Mouse (Mus musculus) thymus, postnatal 10 days (tissue): ENCODE measurements around the gene Mtx2.

ENCODE experiments used
- DNase-seq, 2 experiments: peaks; one replicate each; pipeline ENCODE4 v3.0.0; 2021; ENCODE audit warnings: low spot score in 2 of 2

Mtx2 gene

GRCm38 (mm10) chr2:74917880-74918537 lies 92.4 kb downstream of the Mtx2 start:
- no peak for DNase-seq

DNA sequence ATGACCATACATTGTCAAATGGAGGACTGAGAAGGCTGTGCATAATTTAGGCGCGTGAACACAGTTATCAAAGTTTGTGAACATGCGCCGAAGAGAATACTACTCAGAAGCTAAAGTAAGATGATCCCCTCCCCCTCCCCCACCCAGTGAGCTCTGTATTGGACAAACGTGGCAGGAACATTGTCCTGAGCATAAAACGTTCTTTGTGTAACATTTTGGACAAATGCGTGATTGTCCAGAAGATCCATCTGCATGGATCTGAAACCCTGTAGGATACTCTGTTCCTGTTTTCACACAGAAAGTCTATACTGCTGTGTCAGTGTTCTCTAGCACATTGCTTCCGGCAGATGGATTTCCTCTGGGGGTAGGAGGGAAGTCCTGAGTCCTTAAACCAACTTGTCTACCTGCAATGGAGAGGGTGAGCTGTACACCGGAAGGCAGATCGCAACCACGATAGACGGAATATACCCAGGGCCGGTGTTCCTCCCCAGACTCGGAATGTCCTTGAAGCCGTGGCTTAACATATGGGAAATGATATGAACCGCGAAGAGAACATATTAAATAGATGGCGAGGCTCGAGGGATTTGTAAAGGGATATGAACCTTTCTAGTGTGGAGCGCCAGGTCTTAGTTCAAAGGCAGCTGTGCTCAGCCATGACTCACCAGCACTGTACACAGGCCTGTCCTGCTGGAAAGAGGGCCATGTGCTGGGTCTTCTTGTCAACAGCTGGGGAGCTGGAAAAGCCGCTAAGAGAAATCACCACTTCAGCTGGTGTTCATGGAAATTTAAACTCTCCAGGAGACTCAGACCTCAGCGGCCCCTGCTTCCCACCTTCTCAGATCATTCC lies 100.6 kb downstream of the Mtx2 start:
- DNase-seq, result no peak
